Mouse (Mus musculus) embryonic facial prominence, embryonic 15.5 days (tissue): ENCODE measurements around the gene Ube2e3. TPM values are rescaled to one million over a fixed set of nuclear protein-coding genes. Genes with fewer than 3 reads are reported as not detected.
A peak's percentile ranks its signal among the peaks of the same experiment; 100 is the strongest.

Experiments
- ATAC-seq: fragments of 200-750 bp; cut with Nextera tagmentation; 2 replicates; pipeline ENCODE4 v1.8.0; 2017; ENCODE audit warnings: low read depth, moderate TSS enrichment; ENCODE audit not compliant: insufficient number of reproducible peaks, low FRiP score, low TSS enrichment
- H3K27ac ChIP-seq: fragments of 300-500 bp; sonication (generic); replicated peaks from 2 replicates; pipeline ENCODE4 v1.5.1; 2015; ENCODE audit warnings: mild to moderate bottlenecking, inconsistent platforms
- H3K27me3 ChIP-seq: fragments of 300-500 bp; sonication (generic); 2 replicates; pipeline ENCODE4 v1.6.1; 2015; ENCODE audit warnings: inconsistent platforms
- H3K36me3 ChIP-seq: fragments of 300-500 bp; sonication (generic); 2 replicates; pipeline ENCODE4 v1.6.1; 2015; ENCODE audit warnings: mild to moderate bottlenecking, inconsistent platforms
- H3K4me1 ChIP-seq: fragments of 300-500 bp; sonication (generic); 2 replicates; pipeline ENCODE4 v1.6.1; 2015; ENCODE audit warnings: inconsistent platforms
- H3K4me2 ChIP-seq: fragments of 300-500 bp; sonication (generic); replicated peaks from 2 replicates; pipeline ENCODE4 v1.6.1; 2015; ENCODE audit warnings: mild to moderate bottlenecking, inconsistent platforms
- H3K4me3 ChIP-seq: fragments of 300-500 bp; sonication (generic); replicated peaks from 2 replicates; pipeline ENCODE4 v1.5.1; 2015; ENCODE audit warnings: mild to moderate bottlenecking, inconsistent platforms
- H3K9ac ChIP-seq: fragments of 300-500 bp; sonication (generic); 2 replicates; pipeline ENCODE4 v1.6.1; 2015; ENCODE audit warnings: inconsistent platforms
- H3K9me3 ChIP-seq: fragments of 300-500 bp; sonication (generic); replicated peaks from 2 replicates; pipeline ENCODE4 v1.6.1; 2016; ENCODE audit warnings: inconsistent platforms
- WGBS: fragments of 180-500 bp; shearing (Covaris S2); methylation state at CpG from one replicate; pipeline ENCODE4 v1.1.7; 2015; 5-methylcytosine and 5-hydroxymethylcytosine counted together
- polyA plus RNA-seq: library from polyadenylated mRNA; unstranded; fragments of >200 nt; fragmentation: Nextera tagmentation; extraction: Ambion mirVana; gene quantifications from 2 replicates; pipeline ENCODE4 v1.2.1, GENCODE M21; 2015

Gene Ube2e3
- polyA plus RNA-seq = 137 and 139 TPM in 2 replicates

DNA sequence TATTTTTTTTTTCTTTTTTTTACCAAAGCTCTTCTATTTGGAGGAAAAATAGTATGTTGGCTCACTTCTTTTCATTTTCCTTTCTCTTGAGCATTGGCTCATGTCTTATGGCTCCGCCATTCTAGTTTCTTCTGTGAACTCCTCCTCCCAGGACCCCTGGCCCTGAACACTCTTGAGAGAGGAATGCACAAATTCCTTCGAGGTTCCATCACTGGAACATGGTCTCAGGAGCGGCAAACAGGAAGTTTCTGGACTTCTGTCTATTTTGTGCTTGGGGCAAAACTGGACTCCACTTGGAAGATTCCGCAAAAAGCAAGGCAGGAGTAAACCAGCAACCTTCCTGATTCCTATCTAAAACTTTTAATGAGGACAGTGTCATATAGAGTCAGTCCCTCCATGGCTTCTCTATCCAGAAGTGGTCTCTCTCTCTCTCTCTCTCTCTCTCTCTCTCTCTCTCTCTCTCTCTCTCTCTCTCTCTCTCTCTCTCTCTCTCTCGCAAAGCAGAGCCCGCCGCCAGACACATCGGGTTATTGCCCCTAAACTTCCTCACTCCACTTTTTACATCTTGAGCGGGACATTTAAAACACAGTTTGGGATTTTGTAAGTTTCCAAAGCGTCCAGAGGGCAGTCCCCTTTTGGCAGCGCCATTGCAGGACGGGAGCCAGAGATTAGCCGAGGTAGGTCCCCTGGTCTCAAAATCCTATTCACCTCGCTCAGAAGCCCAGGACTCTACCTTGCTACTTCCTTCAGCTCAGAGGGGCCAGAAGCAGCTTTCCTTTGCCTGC is at the start of gene Ube2e3:
TSS of gene Ube2e3 (plus strand) at position 399 of the 785 bp plus-strand sequence.
- WGBS = 9% methylated on average over 14 of the region's 14 CpGs
- H3K27ac ChIP-seq = peak within 1 kb of the TSS; percentile 96
- no peaks in the 10 kb centered on the region for H3K27me3 ChIP-seq
- no peaks in the 10 kb centered on the region for H3K9me3 ChIP-seq
- peak within 1 kb of the TSS; percentile 84 for H3K9ac ChIP-seq
- ATAC-seq = no peak
- H3K4me3 ChIP-seq = peak within 1 kb of the TSS; percentile 75
- no peaks in the 10 kb centered on the region for H3K36me3 ChIP-seq
- H3K4me1 ChIP-seq = peaks cover 25% of the 10 kb centered on the region
- peak within 1 kb of the TSS; percentile 76 for H3K4me2 ChIP-seq

DNA sequence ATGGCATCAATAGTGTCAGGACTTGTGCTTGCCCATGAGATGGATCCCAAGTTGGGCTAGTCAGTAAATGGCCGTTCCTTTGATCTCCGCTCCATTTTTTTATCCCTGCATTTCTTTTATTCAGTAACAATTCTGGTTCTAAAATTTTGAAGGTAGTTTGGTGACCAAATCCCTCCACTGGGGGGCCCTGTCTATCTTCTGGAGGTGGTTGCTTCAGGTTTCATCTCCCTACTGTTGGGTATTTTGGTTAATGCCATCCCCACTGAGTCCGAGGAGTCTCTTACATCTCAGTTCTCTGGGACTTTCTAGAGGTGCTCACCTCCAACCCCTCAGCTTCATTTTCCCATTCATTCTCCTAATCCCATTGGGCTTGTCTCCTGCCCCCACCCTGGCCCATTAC is 38.0 kb upstream of the Ube2e3 start:
- Histone ChIP-seq H3K4me1 (no peaks in the 10 kb centered on the region), H3K27ac (no peak overlapping the region), H3K4me3 (no peak overlapping the region), H3K27me3 (no peaks in the 10 kb centered on the region), H3K36me3 (no peaks in the 10 kb centered on the region), H3K9me3 (no peaks in the 10 kb centered on the region), H3K4me2 (no peak overlapping the region), H3K9ac (no peak overlapping the region)
- no peak for ATAC-seq
- 97% methylated on average over 3 of the region's 3 CpGs for WGBS

DNA sequence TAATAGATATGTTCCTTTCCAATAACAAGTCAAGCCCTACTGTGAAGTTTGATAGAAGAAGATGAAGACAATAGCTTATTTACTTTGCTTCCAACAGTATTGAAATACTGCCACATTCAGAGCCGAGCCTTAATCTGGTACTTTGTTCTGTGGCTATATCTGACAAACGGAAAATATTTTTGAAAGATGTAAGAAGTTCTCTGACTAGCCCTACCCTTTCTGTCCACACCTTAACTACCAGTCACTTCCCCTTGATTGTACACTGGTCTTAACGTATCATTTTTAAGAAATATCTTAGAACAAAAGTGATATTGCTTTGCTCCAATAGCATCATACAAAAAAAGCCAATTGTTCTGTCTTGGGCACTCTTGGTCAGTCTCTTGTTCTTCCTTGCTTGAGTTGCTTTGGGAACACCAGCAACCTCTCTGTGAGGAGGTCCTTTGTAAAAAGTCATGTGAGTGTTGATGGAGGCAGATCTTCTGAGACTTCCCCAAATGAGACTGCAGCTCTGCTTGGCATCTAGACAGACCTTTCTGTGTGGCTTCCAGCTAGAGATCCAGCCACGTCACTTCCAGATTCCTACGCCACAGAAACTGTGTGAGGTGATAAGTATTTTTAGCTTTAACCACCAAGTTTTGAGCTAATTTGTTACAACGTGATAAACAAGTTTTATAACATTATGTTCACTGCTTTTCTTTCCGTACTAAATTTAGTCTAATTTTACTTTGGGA is 26.3 kb upstream of the Ube2e3 start:
- whole genome bisulfite sequencing = 84% methylated on average over 7 of the region's 7 CpGs
- H3K9ac ChIP-seq = no peak overlapping the region
- H3K4me1 ChIP-seq = peaks cover 6% of the 10 kb centered on the region; the same call in 1 of the 2 replicates
- H3K36me3 ChIP-seq = no peaks in the 10 kb centered on the region
- no peak overlapping the region for H3K27ac ChIP-seq
- H3K4me2 ChIP-seq = no peak overlapping the region
- H3K4me3 ChIP-seq = no peak overlapping the region
- no peaks in the 10 kb centered on the region for H3K27me3 ChIP-seq
- no peak for ATAC-seq
- no peaks in the 10 kb centered on the region for H3K9me3 ChIP-seq

DNA sequence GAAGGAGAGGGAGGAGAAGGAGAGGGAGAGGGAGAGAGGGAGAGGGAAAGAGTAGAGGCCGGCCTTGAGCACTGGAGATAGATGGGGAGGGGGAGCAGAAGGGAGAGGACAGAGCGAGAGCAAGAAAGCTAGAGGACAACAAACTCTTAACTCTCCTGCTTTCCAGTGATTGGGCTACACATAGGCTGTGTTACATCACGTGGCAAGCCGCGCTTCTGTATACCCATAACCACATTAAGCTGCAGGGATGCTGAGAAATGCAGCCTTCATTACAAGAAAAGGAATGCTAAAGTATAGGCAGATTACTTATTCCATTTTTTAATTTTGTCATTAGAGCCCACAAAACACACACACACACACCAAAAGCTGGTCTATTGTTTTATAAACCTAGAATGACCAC is 23.6 kb upstream of the Ube2e3 start:
- H3K4me1 ChIP-seq = no peaks in the 10 kb centered on the region
- no peak overlapping the region for H3K27ac ChIP-seq
- no peaks in the 10 kb centered on the region for H3K36me3 ChIP-seq
- H3K4me3 ChIP-seq = no peak overlapping the region
- ATAC-seq = no peak
- no peaks in the 10 kb centered on the region for H3K27me3 ChIP-seq
- 88% methylated on average over 5 of the region's 5 CpGs for WGBS
- H3K4me2 ChIP-seq = no peak overlapping the region
- H3K9ac ChIP-seq = no peak overlapping the region
- H3K9me3 ChIP-seq = no peaks in the 10 kb centered on the region

DNA sequence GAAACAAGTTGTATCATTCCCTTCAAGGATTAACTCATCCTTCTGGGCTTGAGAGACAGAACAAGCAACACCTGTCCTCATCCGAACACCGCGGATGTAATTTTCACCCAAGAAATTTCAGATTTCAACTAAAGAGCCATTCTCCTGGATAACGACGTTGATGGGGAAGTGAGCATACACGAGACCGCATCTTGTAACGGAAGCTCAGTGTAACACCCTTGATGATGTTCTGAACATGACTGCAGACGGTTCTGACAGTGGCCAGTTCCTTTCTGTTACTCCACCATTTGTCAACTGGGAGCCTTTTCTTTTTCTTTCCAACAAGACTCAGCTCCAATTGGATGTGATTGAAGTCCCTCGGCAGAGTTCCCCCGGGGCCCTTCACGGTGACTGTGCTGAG is 22.6 kb upstream of the Ube2e3 start:
- Histone ChIP-seq H3K27ac (no peak overlapping the region), H3K9me3 (no peaks in the 10 kb centered on the region), H3K4me2 (no peak overlapping the region), H3K4me3 (no peak overlapping the region), H3K9ac (no peak overlapping the region), H3K36me3 (no peaks in the 10 kb centered on the region), H3K4me1 (no peaks in the 10 kb centered on the region), H3K27me3 (no peaks in the 10 kb centered on the region)
- WGBS = 82% methylated on average over 12 of the region's 12 CpGs
- no peak for ATAC-seq

DNA sequence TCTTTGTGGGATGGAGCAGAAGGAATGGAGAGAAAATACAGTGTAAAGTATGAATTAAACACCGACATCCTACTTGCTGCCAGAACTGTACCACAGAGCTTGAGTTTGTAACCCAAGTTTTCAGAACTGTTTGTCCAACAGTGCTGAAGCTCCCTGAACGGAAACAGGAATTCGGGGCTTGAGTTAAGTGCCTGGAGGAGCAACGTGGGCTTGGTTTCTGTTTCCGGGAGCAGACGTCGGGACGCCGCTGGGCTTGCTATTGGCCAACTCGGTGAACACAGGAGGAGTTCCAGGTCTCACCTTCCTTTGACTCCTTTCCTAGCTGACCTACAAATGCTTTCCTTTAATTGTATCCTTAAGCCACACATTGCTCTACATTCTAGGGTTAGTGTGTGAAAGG is 22.2 kb upstream of the Ube2e3 start:
- WGBS = 75% methylated on average over 10 of the region's 10 CpGs
- ATAC-seq = no peak
- no peaks in the 10 kb centered on the region for H3K36me3 ChIP-seq
- no peak overlapping the region for H3K9ac ChIP-seq
- H3K27ac ChIP-seq = no peak overlapping the region
- H3K4me1 ChIP-seq = no peaks in the 10 kb centered on the region
- no peaks in the 10 kb centered on the region for H3K27me3 ChIP-seq
- no peak overlapping the region for H3K4me2 ChIP-seq
- H3K9me3 ChIP-seq = no peaks in the 10 kb centered on the region
- no peak overlapping the region for H3K4me3 ChIP-seq

DNA sequence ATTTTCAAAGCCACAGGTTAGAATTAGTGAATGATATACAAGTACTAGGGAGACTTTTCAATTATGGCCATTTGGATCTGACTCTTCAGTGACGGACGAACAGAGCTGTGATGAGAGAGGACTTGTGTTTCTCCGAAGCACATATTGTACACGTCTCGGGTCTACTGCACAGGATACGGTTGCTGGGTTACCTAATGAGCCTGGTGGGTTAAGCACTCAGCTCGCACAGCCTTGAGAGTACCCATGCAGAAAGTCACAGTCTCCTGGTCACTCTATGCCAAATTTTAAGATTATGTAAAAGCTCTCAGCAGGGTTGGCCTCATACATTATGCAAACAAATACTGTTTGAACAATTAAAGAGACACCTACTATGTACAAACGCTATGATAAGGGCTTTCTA is 13.6 kb upstream of the Ube2e3 start:
- no peak overlapping the region for H3K4me2 ChIP-seq
- no peak overlapping the region for H3K9ac ChIP-seq
- 83% methylated on average over 8 of the region's 8 CpGs for WGBS
- H3K9me3 ChIP-seq = no peaks in the 10 kb centered on the region
- no peaks in the 10 kb centered on the region for H3K36me3 ChIP-seq
- no peaks in the 10 kb centered on the region; the same call in 1 of the 2 replicates for H3K4me1 ChIP-seq
- ATAC-seq = no peak
- H3K27ac ChIP-seq = no peak overlapping the region
- H3K27me3 ChIP-seq = no peaks in the 10 kb centered on the region
- H3K4me3 ChIP-seq = no peak overlapping the region

DNA sequence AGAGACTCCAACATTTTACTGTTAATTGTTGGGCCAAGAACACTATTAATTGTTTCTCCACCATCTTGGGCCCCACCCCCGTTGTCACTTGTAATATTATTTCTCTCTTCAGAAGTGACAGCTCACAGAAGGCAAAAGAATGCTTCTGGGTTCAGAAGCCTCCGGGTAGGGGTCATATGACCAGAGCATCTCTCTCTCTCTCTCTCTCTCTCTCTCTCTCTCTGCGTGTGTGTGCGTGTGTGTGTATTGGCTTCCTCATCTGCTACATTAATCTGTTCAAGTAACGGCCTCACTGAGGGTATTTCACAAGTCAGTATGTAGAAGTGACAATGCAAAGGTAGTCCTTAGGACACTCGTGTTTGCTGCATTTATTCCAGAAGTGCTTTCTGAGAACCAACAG is 9.3 kb upstream of the Ube2e3 start:
- ATAC-seq = no peak
- Histone ChIP-seq H3K9me3 (no peaks in the 10 kb centered on the region), H3K36me3 (no peaks in the 10 kb centered on the region)

DNA sequence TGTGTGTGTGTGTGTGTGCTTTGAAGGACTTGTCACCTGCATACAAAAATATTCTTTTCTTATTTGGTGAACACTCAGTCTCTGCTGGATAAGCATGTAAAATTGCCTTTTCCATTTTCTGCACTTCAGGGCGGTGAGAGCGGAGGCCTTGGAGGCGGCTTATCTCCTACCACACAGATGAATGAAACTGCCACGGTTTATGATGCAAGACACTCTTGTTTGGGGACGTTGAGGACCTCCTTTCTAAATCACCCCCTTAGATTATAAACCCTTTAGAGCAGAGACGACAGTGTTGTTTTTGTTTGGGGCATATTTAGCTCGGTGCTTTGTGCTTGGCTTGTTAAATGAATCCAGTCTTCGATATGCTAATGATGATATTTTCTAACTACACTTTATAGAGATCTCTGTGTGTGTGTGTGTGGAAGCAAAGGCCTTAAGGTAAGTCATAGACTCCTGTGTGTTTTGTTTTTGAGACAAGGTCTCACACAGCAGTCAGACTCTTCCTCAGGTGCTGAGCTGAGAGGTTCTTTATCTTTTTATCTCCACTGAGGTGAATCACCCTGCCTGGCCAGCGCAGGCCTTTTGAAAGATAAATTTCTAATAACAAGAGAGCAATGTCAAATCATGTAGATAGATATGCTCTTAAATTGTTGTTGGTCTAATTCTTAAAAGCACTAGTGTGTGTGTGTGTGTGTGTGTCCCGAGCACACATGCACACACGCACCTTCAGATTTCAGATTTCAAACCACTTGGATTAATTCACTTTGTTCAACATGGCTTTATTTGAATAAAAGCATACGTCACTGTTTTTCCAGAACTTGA is 8.4 kb upstream of the Ube2e3 start:
- 77% methylated on average over 12 of the region's 12 CpGs for WGBS

More for the DNA sequence above, 9.3 kb upstream of the Ube2e3 start:
- Histone ChIP-seq H3K4me3 (no peak overlapping the region), H3K4me1 (no peaks in the 10 kb centered on the region; the same call in 1 of the 2 replicates), H3K27ac (no peak overlapping the region), H3K27me3 (no peaks in the 10 kb centered on the region), H3K9ac (no peak overlapping the region), H3K4me2 (no peak overlapping the region)
- 71% methylated on average over 6 of the region's 6 CpGs for WGBS

DNA sequence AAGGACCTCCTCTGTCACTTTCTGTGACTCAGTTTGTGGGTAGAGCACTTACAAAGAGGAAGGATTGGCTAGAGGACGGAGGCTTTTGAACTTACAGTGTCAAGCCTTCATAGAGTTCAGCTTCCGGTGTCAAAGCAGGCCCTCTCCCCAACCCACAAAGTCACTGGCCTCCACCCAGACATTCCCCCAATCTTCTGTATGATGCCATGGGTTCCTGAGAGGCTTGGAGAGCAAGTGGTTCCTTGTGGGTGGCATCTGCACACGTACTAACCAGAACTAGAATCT is 7.9 kb upstream of the Ube2e3 start:
- H3K9me3 ChIP-seq = no peaks in the 10 kb centered on the region
- H3K9ac ChIP-seq = no peak overlapping the region
- ATAC-seq = no peak
- no peak overlapping the region for H3K4me2 ChIP-seq
- 58% methylated on average over 3 of the region's 3 CpGs for WGBS
- H3K36me3 ChIP-seq = no peaks in the 10 kb centered on the region
- H3K27ac ChIP-seq = no peak overlapping the region
- H3K27me3 ChIP-seq = no peaks in the 10 kb centered on the region
- H3K4me3 ChIP-seq = no peak overlapping the region
- H3K4me1 ChIP-seq = no peaks in the 10 kb centered on the region; the same call in 1 of the 2 replicates

More for the DNA sequence above, 8.4 kb upstream of the Ube2e3 start:
- Histone ChIP-seq H3K9ac (no peak overlapping the region), H3K36me3 (no peaks in the 10 kb centered on the region), H3K27me3 (no peaks in the 10 kb centered on the region), H3K27ac (no peak overlapping the region), H3K4me3 (no peak overlapping the region), H3K4me2 (no peak overlapping the region), H3K9me3 (no peaks in the 10 kb centered on the region), H3K4me1 (no peaks in the 10 kb centered on the region; the same call in 1 of the 2 replicates)
- no peak for ATAC-seq

DNA sequence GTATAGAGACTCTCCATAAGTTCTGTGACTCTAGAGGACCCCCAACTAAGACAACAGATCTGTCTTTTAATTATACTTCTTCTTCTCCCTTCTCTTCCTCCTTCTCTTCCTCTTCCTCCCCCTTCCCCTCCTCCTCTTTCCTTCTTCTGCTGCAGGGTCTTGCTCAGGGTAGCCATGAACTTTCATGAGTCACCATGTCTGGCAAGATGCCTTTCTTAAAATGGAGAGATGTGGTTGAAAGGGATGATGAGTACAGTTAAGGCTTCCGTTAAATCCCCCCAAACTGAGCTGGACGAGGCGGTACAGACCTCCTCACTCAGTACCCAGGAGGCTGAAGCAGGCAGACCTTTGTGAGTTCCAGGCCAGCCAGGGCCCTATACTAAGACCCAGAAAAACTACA is 3.8 kb upstream of the Ube2e3 start:
- Histone ChIP-seq H3K27ac (no peak overlapping the region), H3K27me3 (no peaks in the 10 kb centered on the region), H3K4me1 (no peaks in the 10 kb centered on the region), H3K4me3 (no peak overlapping the region), H3K36me3 (no peaks in the 10 kb centered on the region), H3K9ac (no peak overlapping the region), H3K9me3 (no peaks in the 10 kb centered on the region), H3K4me2 (no peak overlapping the region)
- WGBS = 93% methylated on average over 3 of the region's 3 CpGs
- no peak for ATAC-seq
